Comparison of ENCODE assay signal across 23 mouse cellular contexts in genomic region chr8:124137261-124137660, GRCm38 (mm10).
"Had no signal": no experiment of that assay in that cellular context is flagged by ENCODE, and none has a peak within 500 bp of the region (broad histone marks: within the 10 kb centered on the region; RNA-seq: fewer than 3 reads in every experiment).

No protein-coding gene starts in this region.

- H3K9me3 ChIP-seq: limb, embryonic 10.5 days; limb, embryonic 13.5 days; liver, embryonic 12.5 days; liver, embryonic 15.5 days; lung, embryonic 15.5 days; midbrain, embryonic 10.5 days; neural tube, embryonic 12.5 days; neural tube, embryonic 15.5 days had no signal

- H3K9ac ChIP-seq: limb, embryonic 13.5 days; liver, embryonic 12.5 days; liver, embryonic 15.5 days; lung, embryonic 15.5 days; neural tube, embryonic 12.5 days; neural tube, embryonic 15.5 days had no signal

- ATAC-seq: liver, embryonic 12.5 days had no signal

- H3K27me3 ChIP-seq: limb, embryonic 13.5 days; liver, embryonic 12.5 days; liver, embryonic 15.5 days; lung, embryonic 15.5 days; neural tube, embryonic 12.5 days; neural tube, embryonic 15.5 days had no signal

- H3K4me3 ChIP-seq: layer of hippocampus, adult 2 months; limb, embryonic 10.5 days; limb, embryonic 13.5 days; liver, embryonic 12.5 days; liver, embryonic 15.5 days; lung, embryonic 15.5 days; megakaryocyte, embryonic 14.5 days; midbrain, embryonic 10.5 days; neural tube, embryonic 12.5 days; neural tube, embryonic 15.5 days had no signal

- H3K27ac ChIP-seq: kidney, postnatal 0 days; layer of hippocampus, adult 2 months; limb, embryonic 10.5 days; limb, embryonic 13.5 days; liver, embryonic 12.5 days; liver, embryonic 15.5 days; lung, embryonic 15.5 days; midbrain, embryonic 10.5 days; neural tube, embryonic 12.5 days; neural tube, embryonic 15.5 days; stomach, postnatal 0 days had no signal

- H3K36me3 ChIP-seq: limb, embryonic 10.5 days; limb, embryonic 13.5 days; liver, embryonic 12.5 days; liver, embryonic 15.5 days; lung, embryonic 15.5 days; midbrain, embryonic 10.5 days; neural tube, embryonic 12.5 days; neural tube, embryonic 15.5 days had no signal

- H3K4me2 ChIP-seq: limb, embryonic 13.5 days; liver, embryonic 12.5 days; liver, embryonic 15.5 days; lung, embryonic 15.5 days; neural tube, embryonic 12.5 days; neural tube, embryonic 15.5 days had no signal

- H3K4me1 ChIP-seq: limb, embryonic 13.5 days; liver, embryonic 12.5 days; liver, embryonic 15.5 days; lung, embryonic 15.5 days had no signal

- DNase-seq: kidney, adult 2 months; kidney, postnatal 25 days; liver; lung, adult 18-20 months; lung, postnatal 10 days; lung, postnatal 36 days; right cerebral cortex, adult 18-20 months; right cerebral cortex, postnatal 14 days; right cerebral cortex, postnatal 4 days; thymus, adult 18-20 months; thymus, postnatal 36 days had no signal
